Mouse (Mus musculus) lung, postnatal 25 days (tissue): ENCODE results near the gene Rxra.

ENCODE experiments used
- DNase-seq: peaks from one replicate; pipeline ENCODE4 v3.0.0; 2022; ENCODE audit warnings: low spot score

Rxra gene

GRCm38 (mm10) chr2:27764256-27764936, 88.2 kb downstream of the Rxra start:
- DNase-seq: no peak

DNA sequence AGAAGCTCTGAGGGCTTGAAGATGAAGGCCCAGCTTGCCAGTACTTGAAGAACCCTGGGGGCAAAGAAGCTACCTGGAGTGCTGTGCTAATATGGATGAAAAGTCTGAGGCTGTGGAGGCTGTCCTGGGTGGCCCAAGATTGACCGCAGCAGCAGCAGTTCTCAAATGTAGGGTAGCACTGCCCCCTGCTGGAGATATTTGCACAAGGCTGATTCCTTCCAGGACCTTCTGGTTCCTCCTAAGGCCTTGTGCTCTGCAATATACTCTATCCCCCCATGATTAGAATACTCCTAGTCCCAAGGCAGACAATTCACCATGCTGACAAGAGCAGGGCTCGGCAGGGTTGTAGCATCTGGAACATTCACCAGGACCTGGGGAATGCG, 88.7 kb downstream of the Rxra start:
- peak; percentile 89 for DNase-seq

DNA sequence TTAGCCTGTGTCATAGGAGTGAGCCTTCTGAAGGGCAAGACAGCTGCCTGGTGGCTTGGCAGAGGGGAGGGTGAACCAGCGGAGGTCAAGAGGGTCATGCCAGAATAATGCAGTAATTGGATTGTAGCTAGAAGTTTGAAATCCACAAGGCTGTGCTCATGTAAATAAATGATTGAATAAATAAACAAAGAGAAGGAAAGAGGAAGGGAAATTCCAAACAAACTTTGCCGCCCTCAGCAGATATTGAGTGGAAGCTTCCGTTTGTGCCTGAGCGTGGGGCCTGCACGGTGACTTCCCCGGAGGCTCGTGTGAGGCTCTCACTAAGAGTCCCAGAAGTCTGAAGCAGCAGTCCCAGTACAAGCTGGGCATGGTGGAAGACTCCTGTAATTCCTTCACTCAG, 91.5 kb downstream of the Rxra start:
- DNase-seq: no peak

GRCm38 (mm10) chr2:27769701-27770100, 93.5 kb downstream of the Rxra start:
- DNase-seq: no peak

GRCm38 (mm10) chr2:27770205-27770604, 94.0 kb downstream of the Rxra start:
- DNase-seq: peak; percentile 57

DNA sequence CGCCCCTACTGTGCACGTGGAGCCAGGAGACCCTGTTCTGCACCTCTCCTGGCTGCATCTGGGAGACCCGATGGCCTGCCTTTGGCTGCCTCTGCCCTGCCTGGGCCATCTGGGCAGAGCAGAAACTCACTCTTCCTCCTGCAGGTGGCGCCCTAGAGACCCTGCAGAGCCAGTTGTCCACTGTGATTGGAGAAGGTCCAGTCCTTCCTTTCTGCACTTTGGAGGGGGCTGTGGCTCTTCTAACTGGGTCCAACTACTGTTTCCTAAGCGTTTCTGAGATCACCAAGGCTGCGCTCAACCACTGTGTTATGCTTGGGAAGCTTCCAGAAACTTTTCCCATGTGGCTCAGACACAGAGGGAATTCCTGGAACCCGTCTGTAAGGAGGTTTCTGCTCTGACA, 95.7 kb downstream of the Rxra start:
- peak; percentile 87 for DNase-seq

- no peak for DNase-seq
Observed at GRCm38 (mm10) chr2:27772841-27773388, 96.7 kb downstream of the Rxra start.

DNA sequence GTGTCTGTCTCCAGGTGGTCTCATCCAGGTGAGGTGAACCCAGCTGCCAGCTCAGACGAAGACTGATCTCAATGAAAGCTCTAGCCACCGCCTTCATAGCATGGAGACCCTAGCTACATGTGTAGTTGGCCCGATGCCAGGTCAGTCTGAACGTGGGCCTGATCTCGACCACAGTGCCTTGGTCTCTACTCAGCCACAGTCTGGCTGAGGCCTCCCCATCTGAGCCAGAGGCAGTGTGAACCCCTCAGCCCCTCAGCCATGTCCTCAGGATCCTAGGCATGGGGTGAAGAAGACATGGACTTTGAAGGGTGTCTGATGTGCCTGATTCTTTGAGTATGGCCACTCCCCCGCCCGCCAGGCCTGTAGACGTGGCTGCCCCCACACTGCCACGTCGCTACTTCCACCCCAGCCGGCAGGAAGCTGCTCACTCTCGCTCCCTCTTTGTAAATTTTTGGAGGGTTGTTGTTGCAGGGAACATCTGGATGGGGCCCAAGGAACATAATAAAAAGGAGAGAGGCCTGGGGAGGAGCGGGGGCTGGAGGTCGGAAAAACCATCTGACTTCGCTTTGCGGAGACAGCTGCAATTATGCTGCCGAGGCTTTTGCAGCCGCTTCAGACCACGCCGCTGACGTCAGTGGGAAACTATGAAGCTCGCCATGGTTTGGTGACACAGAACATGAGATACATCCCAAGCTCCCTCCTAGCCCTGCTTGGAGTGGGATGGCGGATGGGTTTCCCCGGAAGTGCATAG, 97.9 kb downstream of the Rxra start:
- DNase-seq: peak; percentile 57

GRCm38 (mm10) chr2:27775006-27775405, 98.8 kb downstream of the Rxra start:
- DNase-seq: no peak

DNA sequence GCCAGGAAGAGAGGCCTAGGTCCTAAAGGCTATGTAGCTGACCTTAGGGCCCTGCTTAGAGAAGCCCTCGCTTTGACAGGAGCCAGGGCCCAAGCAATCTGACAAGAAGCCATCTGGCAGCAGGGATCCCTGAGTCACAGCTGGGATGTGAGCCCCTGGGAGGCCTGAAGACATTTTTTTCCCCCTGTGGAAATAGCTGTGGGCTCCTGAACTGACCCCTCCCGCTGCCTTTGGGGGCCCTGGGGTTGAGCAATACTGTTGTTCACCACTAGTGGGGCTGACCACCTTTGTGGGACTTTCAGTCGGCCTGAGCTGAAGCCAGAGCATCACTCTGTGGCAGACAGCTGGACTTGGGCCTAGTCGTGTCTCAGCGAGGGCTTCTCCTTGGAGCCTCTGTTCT, 99.4 kb downstream of the Rxra start:
- no peak for DNase-seq

GRCm38 (mm10) chr2:27777756-27778155, 101.5 kb downstream of the Rxra start:
- DNase-seq: no peak

- DNase-seq: no peak
Observed at GRCm38 (mm10) chr2:27778289-27778688, 102.0 kb downstream of the Rxra start.

GRCm38 (mm10) chr2:27779291-27779866, 103.1 kb downstream of the Rxra start:
- no peak for DNase-seq

GRCm38 (mm10) chr2:27780162-27780561, 103.9 kb downstream of the Rxra start:
- no peak for DNase-seq

DNA sequence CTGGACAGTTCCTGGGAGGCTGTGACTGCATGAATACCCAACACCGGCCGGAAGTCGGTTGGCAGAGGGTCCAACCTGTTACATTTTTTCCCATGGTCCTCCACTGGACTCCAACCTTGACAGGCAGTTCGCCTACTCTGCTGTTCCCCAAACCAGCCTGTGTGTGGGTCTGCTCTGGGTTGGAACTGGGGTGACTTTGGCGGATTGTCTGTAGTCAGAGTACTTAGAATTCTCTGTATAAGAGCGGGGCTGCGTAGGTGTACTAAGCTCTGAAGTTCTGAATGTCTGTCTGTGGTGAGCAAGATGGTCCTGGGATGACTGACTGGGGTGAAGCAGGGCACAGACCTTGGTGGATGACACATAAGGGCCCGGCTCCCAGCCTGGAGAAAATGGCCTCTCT, 109.1 kb downstream of the Rxra start:
- no peak for DNase-seq

- DNase-seq: peak; percentile 26
Observed at GRCm38 (mm10) chr2:27785973-27786417, 109.8 kb downstream of the Rxra start.

DNA sequence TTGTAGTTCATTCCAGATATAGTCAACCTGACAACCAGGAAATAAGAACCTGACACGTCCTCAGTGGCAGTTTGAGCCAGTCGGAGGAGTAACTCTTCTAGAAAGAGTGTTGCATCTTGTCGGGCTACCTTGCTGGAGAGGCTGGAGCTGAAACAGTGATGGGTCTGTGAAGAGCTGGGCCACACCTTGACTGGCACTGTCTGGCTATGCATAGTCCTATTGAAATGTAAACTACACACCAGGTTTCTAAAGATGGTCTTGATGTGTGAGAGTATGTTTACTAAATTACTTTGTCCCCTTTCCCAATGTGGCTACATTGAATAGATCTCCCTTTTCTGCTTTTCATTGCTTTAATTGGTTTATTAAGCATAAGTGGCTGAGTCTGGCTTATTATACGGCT, 115.3 kb downstream of the Rxra start:
- DNase-seq: no peak

DNA sequence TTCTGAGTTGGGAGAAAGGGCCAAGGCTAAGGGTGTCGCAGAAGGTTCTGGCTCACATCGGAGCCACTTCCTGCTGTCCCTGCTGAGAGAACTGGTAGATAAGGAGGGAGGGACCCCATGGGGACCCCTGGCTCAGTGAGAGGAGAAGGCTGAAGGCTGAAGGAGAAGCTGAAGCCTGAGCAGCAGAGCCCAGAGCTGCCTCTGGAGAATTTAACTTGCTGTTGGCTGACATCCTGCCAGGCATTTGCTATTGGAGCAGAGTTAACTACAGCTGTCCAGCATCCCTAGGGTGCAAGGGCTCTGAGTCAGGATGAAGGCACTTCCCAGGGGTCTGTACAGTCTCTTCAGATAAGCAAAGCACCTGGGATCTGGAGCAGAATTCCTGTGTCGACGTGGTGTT, 122.8 kb downstream of the Rxra start:
- DNase-seq: no peak

GRCm38 (mm10) chr2:27801041-27801440, 124.8 kb downstream of the Rxra start:
- no peak for DNase-seq

GRCm38 (mm10) chr2:27802493-27802892, 126.3 kb downstream of the Rxra start:
- DNase-seq: peak; percentile 15

DNA sequence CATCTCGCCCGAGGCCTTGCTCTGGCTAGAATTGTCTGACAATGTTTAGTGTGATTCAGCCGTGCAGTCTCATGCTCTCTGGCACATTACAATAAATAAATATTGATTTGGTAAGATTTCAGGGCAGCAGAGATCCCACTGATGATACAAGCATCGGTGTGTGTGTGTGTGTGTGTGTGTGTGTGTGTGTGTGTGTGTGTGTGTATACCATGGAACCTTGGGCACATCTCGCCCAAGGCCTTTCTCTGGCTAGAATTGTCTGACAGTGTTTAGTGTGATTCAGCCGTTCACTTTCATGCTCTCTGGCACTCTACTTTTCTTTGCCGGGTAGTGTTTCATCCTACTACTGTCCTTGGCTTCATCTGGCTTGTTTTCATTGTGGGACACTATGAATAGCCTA, 130.5 kb downstream of the Rxra start:
- no peak for DNase-seq

DNA sequence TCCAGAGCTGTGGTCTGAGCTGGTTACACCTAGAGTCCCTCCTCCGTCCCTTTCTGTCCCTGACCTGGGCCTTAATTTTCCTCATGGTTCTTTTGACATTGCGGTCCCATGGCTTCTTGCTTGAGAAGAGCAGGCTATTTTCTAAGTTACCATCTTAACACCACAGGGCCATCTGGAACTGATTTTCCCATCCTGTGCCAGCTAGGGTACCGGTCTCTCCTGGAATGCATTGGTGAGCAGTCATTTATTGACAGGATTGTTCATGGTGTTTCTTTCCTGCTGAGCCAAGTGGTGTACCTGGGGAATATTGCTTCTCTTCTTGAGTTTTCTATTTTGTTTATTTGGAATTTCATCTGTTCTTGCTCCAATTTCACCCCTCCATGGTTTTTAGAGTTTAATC, 131.4 kb downstream of the Rxra start:
- no peak for DNase-seq

DNA sequence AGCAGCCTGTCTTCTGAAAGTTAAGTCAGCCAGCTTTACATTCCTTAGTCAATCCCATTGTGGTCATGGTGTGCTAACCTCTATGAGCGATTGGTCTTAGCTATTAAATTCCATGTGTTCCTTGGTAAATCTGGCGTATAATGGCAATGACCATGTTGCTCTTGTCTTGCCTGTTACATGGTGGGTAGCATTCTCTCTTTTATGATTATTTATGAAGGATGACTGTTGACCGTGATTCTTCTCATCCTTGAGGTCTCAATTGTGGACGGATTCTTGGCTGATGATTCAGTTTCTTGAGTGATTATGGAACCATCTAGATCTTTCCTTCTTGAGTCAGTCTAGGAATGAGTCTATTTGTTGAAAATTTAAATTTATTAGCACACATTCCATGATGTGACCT, 133.7 kb downstream of the Rxra start:
- no peak for DNase-seq
